Mouse (Mus musculus) frontal cortex, postnatal 25 days (tissue): ENCODE measurements around the gene Rab3c.

ENCODE experiments used
- DNase-seq, 2 experiments: peaks; one replicate each; pipeline ENCODE4 v3.0.0; 2022; ENCODE audit warnings: low spot score in 2 of 2

Rab3c gene

GRCm38 (mm10) chr13:110094998-110095397 lies 185.8 kb downstream of the Rab3c start:
- DNase-seq, result no peak

- no peak for DNase-seq
These were observed 186.8 kb downstream of the Rab3c start for GRCm38 (mm10) chr13:110093720-110094685.

- no peak for DNase-seq
These were observed 196.8 kb downstream of the Rab3c start for GRCm38 (mm10) chr13:110083961-110084360.

- DNase-seq, result no peak
These were observed 199.6 kb downstream of the Rab3c start for GRCm38 (mm10) chr13:110081174-110081573.

GRCm38 (mm10) chr13:110075587-110075986 lies 205.2 kb downstream of the Rab3c start:
- DNase-seq, result no peak

- no peak for DNase-seq
These were observed 206.6 kb downstream of the Rab3c start for GRCm38 (mm10) chr13:110074180-110074579.

GRCm38 (mm10) chr13:110067149-110067548 lies 213.6 kb downstream of the Rab3c start:
- no peak for DNase-seq

GRCm38 (mm10) chr13:110066674-110067073 lies 214.1 kb downstream of the Rab3c start:
- no peak for DNase-seq

GRCm38 (mm10) chr13:110062835-110063411 lies 217.9 kb downstream of the Rab3c start:
- DNase-seq, result peak; percentile 19 to 59

- DNase-seq, result no peak
These were observed 218.5 kb downstream of the Rab3c start for GRCm38 (mm10) chr13:110062288-110062687.

GRCm38 (mm10) chr13:110054538-110054937 lies 226.3 kb downstream of the Rab3c start:
- DNase-seq, result no peak

- no peak for DNase-seq
These were observed 231.9 kb downstream of the Rab3c start for GRCm38 (mm10) chr13:110048767-110049434.

GRCm38 (mm10) chr13:110044418-110044817 lies 236.4 kb downstream of the Rab3c start:
- no peak for DNase-seq

GRCm38 (mm10) chr13:110039779-110040498 lies 240.9 kb downstream of the Rab3c start:
- DNase-seq, result no peak

- no peak for DNase-seq
These were observed 241.6 kb downstream of the Rab3c start for GRCm38 (mm10) chr13:110039170-110039569.

GRCm38 (mm10) chr13:110038521-110038920 lies 242.3 kb downstream of the Rab3c start:
- DNase-seq, result no peak

GRCm38 (mm10) chr13:110034885-110035284 lies 245.9 kb downstream of the Rab3c start:
- no peak for DNase-seq

GRCm38 (mm10) chr13:110034041-110034440 lies 246.8 kb downstream of the Rab3c start:
- DNase-seq, result no peak

GRCm38 (mm10) chr13:110031886-110032285 lies 248.9 kb downstream of the Rab3c start:
- DNase-seq, result no peak

GRCm38 (mm10) chr13:110031061-110031460 lies 249.7 kb downstream of the Rab3c start:
- no peak for DNase-seq

GRCm38 (mm10) chr13:110024381-110025161 lies 256.2 kb downstream of the Rab3c start:
- DNase-seq, result no peak
